Mouse (Mus musculus): ENCODE results near the gene Stk11.

Gene Stk11

DNA sequence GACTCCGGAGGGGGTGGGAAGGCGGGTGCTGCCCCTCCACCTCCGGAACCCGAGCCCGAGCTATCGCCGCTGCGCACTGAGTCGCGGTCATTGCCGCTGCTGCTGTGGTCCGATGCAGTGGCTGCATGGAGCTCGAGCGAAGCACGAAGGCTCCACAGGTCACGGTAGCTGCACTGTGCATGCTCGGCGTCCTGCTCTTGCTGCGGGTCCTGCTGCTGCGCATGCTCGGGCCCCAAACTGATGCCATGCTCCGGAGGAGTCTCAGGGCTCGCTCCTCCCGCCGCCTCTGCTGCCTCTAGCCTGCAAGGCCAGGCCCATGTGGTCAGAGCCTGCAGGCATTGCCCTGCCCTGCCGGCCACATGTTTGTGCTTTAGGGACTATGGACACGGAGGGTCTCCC, 16.3 kb downstream of the Stk11 start:
- DNase-seq, result no peak

DNA sequence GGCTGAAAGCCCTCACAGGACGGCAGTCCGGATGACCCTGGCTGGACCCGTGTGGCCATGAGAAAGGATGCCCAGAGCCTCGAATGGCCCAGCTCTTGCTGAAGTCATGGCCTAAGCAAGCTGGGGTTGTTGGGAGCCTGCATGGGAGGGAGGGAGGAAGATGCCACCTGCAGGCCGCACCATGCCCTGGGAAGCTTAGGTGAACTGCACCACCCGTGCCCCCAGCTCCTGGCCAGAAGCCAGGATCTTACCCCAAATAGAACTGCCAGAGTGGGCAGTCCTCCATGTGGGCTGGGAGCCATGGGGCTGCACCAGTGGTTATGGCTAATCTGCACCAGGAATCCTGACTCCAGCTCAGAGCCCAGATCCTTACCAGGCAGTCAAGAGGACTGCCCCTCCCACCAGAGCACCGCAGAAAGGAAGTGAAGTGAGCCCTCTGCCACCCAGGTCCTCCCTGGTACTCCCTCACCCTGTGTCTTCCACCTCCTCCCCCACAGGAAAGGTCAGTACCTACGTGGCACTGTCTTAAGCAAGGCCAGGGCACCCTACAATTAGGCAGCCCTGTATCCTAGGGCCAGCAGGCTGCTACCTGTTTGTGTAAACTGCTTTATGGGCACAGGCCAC, 17.7 kb downstream of the Stk11 start:
- DNase-seq, result peak in 1 of 2 experiments; percentile 56

DNA sequence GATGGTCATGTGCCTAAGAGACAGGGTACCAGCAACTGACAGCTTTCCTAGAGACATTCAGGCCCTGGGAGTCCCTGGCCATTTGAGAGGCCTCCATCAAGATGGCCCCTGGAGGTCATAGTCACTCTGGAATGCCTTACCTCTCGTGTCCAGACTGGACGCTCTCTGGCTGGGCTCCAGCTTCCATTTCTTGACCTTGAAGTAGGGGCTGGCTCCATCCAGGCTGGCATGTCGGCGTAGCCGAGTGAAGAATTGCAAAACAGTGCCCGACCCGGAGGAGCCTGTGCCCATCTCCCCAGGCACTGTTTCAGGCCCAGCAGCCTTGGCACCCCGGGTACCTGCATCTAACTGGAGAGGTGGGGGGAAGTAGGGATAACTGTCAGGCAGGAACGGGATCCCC, 18.8 kb downstream of the Stk11 start:
- DNase-seq, result peak in 1 of 2 experiments; percentile 50

DNA sequence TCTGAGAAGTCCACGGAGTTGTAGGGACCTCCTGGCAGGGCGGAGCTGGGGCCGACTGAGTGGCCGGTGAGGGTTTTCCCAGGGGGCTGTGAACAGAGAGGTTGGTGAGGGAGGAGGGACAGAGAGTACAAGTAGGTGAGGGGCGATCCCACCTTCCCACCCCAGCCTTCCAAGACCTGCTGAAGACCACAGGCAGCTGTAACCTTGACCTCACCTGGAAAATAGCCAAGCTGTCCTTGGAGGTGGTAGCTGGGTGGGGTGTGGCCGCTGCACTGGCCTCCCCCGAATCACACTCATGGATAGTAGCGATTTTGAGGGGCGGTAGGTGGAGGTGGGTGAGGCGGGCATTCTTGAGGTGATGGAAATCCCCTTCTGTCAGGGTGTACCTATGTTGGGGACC, 19.6 kb downstream of the Stk11 start:
- no peak for DNase-seq

DNA sequence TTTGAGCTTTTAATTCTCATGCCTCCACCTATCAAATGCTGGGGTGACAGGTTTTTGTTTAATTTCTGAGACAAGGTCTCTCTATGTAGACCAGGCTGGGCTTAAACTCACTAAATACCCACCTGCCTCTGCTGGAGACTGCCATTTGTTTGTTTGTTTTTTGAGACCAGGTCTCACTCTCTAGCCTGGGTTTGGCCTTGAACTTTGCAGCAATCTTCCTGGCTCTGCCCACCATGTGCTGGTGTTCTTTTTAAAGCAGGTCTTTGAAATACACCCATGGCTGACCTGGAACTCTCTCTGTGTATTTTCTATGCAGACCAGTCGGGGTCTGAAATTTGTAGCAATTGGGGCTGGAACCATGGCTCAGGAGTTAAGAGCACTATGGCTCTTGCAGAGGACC, 20.0 kb downstream of the Stk11 start:
- DNase-seq, result no peak

DNA sequence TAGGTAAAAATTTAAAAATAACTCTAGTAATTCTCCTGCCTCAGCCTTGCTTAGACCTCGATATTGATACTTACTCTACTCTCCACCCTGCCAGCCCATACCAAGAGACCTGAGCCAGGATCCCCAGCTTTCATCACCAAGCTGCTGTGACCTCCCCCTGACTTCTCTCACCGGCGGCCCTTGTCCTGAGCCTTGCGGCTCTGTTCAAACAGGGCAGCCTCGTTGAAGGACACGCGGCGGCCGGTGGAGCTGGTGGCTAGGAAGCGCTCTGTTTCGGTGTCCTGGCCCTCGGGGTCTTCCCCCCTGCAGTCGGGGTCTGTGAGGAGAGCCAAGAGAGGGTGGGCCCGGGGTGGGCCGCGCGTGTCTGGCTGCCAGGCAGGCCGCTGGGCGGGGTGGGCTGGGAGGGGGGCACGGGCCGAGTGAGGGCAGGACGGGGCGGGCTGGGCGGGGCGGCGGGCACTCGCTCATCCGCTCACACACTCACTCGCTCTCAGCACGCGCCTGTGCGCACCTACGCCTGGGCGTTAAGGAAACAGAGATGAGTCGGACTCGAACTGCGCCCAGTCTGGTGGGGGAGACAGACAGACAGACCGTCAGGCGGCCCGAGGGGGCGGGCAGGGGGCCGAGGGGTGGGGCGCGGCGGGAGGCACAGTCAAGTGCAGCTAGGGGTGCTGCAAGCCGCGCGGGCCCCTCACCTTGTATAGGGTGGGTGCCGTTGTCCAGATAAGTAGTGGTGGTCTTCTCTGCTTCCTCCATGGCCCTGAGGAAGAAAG, 20.8 kb downstream of the Stk11 start:
- DNase-seq, result no peak

DNA sequence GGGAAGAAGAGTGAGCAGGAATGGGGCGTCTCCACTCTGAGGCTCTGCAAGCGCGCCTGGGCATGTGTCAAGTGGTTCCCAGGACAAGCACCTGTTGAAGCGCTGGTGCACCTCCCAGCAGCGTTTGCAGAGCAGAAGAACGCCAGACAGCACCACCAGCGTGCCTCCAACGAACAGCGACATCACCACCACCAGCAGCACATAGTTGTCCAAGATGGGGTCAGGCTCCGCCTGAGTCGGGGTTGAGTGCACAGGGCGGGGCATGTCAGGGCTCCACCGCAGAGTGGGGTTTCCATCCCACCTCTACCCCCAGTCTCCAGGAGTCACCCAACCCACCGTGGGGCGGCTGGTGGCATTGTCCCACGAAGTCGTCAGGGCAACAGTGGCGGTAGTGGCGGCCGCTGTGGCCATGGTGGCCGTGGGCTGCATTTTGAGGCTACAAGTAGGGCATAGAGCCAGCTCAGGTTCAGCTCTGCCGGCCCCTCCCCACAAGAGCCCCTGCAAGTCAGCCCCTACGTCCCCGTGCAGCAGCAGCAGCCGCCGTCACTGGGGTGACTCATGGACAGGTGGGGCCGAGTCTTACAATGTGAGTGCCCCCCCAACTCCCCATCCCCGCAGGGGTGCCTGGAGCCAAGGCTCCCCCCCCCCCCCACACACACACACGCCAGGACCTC, 21.5 kb downstream of the Stk11 start:
- DNase-seq, result peak in 1 of 2 experiments; percentile 17

DNA sequence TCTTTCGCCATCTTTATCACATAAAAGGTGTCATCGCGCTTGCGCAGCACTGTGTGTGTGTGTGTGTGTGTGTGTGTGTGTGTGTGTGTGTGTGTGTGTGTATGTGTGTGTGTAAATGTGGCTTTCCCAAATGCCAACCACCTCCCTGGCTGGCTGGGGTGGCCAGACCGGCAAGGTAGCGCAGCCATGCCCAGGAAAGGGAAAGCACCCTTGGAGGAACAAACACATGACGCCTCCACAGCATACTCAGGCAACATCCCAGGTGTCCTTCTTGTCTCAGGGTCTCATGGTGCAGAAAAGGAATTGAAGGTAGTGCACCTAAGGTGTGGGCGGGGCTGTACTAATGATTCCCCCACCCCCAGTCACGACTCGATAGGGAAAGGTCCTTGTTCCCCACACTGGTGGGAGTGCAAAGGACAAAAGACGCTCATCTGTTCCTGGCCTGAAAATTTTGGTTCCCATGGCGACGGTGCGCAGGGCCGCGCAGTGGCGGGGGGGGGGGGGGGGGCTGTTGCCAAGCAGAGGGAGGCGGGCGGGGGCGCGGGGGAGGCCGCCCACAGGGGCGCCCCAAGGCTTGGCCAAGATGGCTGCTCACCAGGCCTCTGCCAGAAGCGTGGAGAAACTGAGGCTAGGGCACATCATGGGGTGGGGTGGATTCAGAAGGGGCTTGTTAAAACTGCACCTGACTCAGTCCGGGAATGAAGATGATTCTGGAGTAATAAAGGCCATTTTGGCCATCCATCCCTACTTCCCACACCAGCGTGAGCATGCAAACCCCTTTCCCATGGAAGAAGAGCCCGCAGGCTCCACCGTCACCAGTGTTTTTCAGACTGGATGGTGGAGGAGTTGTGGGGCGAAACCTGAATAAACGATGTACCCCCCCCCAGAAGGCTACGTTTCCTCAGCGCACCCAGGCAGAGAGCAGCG, 22.3 kb downstream of the Stk11 start:
- no peak for DNase-seq

DNA sequence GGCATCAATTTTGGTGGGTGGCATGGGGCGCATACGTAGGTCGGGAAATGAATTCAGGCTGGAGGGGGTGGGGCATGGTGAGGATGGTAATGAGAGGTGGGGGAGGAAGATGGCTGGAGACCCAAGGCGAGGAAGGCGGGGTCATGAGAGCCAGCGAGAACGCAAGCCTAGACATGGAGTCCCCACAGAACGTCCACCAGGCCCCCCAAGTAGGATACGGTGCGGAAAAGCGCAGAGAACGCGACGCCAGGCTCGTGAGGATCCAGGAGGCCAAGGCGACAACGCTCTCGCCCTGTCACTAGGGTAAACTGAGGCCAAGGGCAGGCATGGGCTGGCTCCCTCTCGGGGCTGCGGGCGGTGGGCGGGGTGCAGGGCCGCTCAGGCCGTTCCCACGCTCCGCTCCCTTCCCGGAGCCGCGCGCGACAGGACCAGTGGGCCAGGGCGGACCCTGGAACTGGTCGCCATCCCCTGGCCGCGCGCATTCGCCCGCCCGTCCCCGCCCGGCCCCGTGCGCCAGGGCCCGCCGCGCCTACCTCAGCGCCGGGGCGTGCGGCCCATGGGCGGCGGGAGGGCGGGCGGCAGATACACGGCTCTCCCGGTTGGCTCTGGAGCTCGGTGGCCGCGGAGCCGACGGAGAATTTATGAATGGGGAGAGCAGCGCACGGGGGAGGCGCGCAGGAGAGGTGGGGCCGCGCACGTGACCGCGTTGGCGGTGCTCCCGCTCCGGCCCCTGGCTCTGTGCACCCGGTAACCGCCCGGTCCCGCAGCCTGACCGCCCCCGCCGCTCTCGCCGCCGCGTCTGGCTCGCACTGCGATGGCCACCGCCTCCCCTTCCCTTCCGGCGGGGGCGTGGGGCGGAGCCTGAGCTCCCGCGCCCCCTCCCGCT, 23.2 kb downstream of the Stk11 start, which contains the start of gene Atp5d:
Atp5d (plus strand) TSS at position 80 of the 886 bp plus-strand sequence.
- DNase-seq, result peak; percentile 63 to 83

DNA sequence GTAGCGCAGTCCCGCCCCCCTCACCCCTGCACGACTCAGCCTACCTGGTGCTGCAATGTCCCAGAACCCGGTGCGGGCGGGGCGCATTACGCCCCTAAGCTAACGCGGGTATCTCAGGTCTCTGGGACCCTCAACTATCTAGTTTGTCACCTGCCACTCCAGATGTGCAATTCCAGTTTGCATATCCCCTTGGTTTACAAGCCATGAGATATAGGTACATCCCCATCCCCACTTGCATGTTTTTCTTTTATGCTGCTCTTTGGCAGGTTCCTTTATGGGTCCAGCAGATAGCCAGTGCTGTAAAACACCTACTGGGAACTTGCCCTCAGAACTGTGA, 23.8 kb downstream of the Stk11 start:
- DNase-seq, result no peak

DNA sequence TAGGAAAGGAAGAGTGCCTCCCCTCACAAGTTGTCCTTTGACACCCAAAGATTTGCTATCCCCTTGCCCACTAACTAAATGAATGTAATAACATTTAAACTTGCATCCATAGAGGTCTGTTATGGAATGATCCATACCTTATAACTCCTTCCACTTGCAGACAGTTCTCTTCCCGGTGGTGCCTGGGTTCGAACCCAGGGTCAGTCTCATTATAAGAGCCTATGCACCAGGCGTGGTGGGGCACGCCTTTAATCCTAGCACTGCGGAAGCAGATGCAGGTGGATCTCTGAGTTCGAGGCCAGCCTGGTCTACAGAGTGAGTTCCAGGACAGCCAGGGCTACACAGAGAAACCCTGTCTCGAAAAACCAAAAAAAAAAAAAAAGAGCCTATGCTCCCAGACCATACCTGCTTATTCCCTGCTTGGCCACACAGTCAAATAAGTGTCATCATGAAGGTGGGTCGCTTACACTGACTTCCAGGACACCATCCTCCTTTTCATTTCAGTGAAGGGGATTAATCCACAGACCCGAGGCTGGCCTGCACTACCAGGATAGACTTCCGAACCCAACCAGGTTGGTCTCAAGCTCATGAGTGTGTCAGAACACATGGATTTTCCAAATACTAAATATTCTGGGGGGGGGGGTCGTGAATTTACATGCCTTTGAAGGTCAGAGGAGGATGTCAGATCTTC, 24.5 kb downstream of the Stk11 start:
- no peak for DNase-seq

DNA sequence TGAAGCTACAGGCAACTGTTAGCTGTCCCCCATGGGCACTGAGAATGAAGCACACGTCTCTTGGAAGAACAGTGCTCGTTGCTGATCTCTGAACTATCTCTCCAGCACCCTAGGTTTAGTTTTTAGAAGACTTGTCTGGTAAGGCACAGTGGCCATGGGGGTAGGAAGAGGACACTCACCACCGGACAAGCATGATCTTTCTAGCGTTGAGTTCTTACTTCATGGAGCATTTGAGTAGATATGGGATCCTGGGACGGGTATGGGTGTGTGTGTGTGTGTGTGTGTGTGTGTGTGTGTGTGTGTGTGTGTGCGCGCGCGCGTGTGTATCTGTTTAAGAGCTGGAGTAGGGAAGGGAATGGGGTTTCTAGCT, 25.0 kb downstream of the Stk11 start, which contains the start of gene Cbarp:
Cbarp (minus strand) TSS at position 170 of the 370 bp plus-strand sequence.
- DNase-seq, result no peak

DNA sequence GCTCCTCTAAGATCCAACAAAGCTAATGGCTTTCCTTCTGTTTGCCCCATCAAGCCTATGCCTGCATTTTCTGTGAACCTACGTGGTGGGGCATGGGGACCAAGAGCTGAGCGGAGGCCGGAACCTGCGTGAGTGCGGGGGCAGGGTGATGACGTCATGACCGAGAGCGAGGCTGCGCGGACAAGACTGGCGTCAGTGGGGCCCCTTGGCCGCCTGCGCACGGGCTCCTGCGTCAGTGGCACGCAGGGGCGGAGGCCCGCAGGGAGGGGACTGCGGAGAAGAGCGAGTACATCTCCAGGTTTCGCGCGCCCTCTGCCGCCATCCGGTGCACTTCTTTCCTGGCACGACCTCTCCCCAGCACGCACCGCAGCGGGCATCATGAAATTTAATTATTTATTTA, 25.6 kb downstream of the Stk11 start:
- DNase-seq, result peak; percentile 98

DNA sequence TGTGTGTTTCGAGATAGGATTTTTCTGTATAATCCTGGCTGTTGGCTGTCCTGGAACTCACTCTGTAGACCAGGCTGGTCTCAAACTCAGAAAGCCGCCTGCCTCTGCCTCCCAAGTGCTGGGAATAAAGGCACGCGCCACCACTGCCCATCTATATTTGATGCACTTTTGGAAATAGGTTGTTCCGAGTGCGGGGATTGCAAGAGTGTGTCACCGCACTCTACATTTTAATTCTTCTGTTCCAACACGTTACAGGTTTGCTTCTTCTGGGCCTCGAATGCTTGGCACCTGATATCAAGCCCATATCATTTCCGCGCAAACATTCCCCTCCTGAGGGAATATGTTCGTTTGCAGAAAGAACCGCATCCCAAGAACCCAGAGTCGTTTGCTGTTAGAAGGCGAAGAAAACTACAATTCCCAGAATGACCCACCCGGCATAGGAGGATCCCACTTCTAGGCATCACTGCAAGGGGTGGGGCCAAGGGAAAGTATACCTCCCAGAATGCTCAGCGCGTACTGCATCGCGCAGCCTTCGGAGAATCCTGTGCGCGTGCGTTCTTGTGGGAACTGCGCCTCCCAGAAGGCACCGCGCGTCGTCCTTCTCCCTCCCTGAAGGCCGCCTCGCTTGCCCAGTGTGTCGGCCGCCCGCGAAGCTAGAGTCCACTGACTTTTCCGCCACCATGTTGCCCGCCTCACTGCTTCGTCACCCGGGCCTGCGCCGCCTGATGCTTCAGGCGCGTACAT, 26.4 kb downstream of the Stk11 start:
- peak; percentile 97 to 99 for DNase-seq

DNA sequence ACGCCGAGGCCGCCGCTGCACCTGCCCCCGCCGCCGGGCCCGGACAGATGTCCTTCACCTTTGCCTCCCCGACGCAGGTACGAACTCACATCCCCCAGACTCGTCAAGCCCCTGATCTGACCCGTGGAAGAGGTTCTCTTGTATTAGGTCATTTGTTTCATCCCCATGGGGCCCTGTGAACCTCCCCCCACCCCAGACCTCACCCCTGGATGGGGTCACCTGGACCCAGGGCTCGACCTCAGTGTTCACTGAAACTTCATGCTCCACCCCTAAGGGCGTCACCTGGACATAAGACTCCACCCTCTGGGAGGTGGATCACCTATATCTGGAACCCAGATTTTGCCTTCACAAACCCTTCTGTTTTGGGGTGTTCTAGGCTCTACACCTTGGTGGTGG, 26.9 kb downstream of the Stk11 start:
- peak; percentile 72 for DNase-seq

DNA sequence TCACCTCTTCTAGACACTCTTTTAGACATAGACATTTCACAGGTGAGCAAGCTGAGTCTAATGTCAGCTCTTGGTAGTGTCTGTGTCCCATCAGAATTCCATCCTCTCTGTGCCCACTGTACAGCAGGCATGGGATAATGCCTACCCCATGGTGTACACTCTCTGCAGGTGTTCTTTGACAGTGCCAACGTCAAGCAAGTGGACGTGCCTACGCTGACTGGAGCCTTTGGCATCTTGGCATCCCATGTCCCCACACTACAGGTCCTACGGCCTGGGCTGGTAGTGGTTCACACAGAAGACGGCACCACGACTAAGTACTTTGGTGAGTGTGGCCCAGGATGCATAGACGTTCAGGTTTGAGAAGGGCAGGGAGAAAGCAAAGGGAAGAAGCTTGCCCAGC, 28.1 kb downstream of the Stk11 start:
- no peak for DNase-seq

DNA sequence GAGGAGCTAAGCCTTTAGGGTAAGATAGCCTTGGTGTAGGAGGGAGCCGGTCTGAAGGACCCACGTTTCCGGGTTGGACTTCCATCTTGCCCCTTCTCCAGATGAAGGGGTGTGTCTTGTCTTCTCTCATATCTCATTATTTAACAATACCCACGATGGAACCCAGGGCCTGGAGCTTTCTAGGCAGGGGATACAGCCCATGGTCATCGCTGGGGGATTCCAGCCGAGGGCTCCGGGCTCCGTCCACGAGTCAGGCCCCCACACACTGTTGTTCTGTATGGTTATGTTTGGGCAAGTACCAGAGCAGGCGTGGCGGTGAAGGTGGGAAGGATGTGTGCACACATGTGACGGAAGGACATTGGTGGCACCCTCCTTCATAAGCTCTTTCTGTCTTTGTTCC, 28.6 kb downstream of the Stk11 start:
- no peak for DNase-seq

DNA sequence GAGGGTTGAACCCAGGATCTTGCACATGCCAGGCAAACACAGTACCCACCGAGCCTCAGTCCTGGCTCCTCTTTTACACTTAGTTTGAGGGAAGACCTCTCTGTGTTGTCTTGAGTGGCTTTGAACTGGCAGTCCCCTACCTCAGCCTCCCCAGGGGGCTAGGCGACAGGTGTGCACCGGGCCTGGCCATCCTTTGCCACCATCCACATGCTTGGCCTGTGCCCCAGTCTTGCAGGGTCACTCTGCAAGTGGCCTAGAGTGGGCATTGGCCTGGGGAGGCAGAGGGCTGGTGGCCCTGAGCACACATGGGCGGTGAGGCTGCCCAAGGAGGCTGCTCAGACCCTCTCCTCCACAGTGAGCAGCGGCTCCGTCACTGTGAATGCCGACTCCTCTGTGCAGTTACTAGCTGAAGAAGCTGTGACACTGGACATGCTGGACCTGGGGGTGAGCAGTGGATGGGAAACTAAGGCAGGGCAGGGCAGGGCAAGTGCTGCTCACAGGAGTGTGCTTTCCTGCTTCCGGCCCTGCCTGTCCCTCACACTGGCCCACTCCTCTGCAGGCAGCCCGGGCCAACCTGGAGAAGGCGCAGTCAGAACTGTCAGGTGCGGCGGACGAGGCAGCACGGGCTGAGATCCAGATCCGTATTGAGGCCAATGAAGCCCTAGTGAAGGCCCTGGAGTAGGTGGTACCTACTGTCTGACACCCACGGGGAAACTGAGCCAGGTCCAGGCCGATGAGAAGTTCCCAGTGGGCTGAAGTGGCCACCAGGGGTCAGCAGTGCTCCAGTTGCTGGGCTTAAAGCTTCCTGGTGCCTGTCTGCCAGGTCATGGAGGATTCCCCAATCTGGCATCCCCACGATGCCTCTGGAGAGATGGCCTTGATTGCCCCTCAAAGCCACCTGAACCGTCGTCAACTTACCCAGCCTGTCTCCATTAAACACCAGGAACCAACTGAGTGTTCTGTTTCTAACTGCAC, 29.5 kb downstream of the Stk11 start:
- peak; percentile 74 to 89 for DNase-seq

DNA sequence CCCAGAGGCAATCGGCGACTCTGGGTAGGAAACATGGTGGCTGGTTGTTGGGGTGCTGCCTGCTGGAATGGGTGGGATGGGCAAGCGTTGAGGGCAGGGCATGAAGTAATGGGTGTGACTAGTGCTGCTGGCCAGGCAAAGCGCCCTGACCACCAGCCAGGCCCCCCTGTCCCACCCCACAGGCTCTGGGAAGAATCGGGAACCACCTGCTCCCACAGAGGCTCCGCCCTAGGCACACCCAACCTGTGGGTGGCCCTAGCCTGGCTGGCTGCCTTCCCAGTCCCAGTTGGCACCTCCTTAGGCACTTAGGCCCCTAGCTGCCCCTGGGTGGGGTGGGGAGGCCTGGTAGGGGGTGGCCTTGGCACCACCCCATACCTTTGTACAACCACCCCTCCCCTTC, 30.3 kb downstream of the Stk11 start:
- peak; percentile 80 to 84 for DNase-seq
